Mouse (Mus musculus) layer of hippocampus, adult 8-10 months (tissue): Measurements from ENCODE around the gene Rtp2. TPM values are rescaled to one million over a fixed set of nuclear protein-coding genes. Genes with fewer than 3 reads are reported as not detected.

Source experiments
- DNase-seq, 2 experiments: peaks; one replicate each; pipeline ENCODE4 v3.0.0; 2022; ENCODE audit warnings: low spot score in 2 of 2
- total RNA-seq, 4 experiments: library from RNA; stranded (reverse); gene quantifications; 2 replicates each; pipeline ENCODE4 v1.2.4; 2022

The Rtp2 gene
- under 1 TPM; 0.30 to 0.76 (median 0.47) TPM for total RNA-seq

GRCm38 (mm10) chr16:23932294-23932693 is at the start of gene Rtp2:
Gene Rtp2 (minus strand): TSS chr16:23932394.
- DNase-seq = no peak

GRCm38 (mm10) chr16:23980991-23981720 is 49.0 kb upstream of the Rtp2 start:
- DNase-seq = no peak

DNA sequence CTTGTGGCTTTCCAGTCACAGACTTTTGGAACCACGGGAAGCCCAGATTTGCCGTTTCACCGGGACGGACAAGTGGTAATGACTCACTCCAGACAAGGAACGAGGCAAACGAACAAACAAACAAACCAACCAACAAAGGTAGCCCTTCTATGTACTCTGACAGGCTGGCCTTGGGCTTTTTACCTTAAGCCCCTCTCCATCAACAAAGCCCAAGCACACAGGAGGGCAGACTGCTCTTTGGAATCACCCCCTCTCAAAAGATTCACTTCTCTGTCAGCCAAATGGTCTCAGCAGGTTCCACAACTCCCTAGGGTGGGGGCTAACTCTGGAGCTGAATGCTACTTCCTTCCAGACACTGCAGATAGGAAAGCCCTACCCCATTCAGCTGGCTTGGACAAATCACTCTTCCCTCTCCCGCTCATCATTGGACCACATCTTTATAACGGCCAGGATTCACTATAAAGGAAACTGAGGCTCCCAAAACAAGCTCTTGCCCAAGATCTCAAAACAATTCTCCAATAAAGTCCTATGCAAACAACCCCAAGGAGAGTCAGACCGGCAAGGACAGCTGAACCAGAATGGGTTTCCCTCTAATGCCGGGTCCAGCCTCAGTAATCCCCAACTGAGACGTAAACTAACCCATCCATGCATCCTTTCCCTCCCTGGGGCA is 48.1 kb upstream of the Rtp2 start:
- no peak for DNase-seq

DNA sequence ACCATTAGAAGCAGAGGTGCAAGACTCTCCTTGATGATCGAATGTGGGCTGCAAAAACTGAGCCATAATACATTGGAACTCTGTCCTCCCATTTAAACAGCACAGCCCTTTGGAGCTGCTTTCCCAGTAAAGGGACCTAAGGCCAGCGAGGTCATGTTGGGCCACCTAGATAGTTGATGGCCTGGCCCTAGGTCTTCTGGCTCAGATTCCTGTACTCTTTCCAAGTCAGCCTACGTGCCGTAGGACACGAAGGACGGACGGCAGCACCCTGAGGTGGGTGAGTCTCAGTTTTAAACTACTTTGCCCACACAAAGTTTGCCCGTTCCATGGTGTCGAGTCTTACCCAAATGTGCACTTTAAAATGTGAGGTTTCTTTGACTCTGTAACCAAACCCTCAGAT is 47.3 kb upstream of the Rtp2 start:
- DNase-seq = no peak

DNA sequence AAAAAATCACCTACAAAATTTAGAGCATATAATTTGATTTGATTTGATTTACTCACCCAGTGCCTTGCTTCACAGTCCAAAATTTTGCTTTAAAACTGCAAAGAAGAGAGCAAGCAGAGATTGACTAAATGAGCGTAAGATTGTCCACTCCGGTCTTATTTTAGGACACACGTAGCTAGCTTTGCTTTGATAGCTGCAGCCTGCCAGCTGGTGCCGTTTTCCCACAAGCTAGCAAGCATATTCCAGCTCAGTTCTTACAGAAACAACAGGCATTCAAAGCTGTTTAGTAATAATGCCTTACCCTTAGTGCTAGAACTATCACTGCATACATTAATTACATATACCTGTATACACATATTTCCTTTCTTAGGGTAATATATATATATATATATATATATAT is 46.3 kb upstream of the Rtp2 start:
- DNase-seq = no peak

DNA sequence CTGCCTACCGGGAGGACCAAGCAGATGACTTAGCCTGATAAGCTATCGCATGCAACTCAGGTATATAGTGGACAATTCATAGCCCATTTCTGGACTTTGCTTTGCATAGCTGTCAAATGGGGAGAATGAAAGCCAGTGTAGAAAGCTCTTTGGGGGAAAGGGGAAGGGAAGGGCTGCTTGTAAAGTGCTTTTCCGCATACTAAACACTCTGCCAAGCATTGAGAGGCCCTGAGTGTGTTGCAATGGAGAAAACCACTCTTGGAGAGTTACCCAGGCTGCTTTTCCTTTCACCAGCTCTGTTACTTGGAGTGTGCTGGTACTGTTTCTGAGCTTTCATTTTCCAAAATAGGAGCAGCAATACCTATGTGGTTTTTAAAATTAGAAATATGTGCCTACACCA is 45.5 kb upstream of the Rtp2 start:
- no peak for DNase-seq

- no peak for DNase-seq
Observed at GRCm38 (mm10) chr16:23976196-23976595, 44.0 kb upstream of the Rtp2 start.

- DNase-seq = no peak
Observed at GRCm38 (mm10) chr16:23973635-23974367, 41.6 kb upstream of the Rtp2 start.

GRCm38 (mm10) chr16:23972901-23973300 is 40.7 kb upstream of the Rtp2 start:
- no peak for DNase-seq

DNA sequence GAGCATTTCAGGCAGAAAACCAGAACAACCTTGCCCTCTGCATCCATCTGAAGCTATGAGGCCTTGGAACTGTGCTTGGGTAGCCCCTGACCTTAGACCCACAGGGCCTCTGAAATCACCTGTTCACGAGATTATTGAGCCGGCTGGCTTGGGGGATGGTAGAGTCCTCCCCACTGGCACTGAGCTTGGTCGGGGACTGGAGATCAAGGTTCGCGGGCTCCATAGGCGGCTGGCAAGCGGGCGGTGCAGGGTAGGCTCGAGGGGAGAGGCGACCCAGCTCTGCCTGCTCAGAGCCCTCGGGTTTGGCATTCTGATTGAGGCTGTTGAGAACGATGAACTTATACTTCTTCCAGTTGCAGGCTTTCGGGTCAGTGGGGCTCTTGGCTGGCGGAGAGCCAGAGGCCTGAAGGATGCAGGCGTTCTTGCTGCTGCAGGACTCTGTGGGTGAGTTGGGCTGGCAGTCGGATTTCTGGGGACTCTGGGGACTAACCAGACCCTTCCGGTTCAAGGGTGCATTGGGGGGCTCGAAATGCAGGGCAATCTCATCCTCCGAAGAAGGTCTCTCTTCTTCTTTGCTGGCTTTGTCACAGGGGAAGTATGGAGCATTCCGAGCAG is 40.0 kb upstream of the Rtp2 start:
- DNase-seq = no peak

GRCm38 (mm10) chr16:23969919-23970318 is 37.7 kb upstream of the Rtp2 start:
- no peak for DNase-seq

- no peak for DNase-seq
Observed at GRCm38 (mm10) chr16:23968888-23969287, 36.7 kb upstream of the Rtp2 start.

DNA sequence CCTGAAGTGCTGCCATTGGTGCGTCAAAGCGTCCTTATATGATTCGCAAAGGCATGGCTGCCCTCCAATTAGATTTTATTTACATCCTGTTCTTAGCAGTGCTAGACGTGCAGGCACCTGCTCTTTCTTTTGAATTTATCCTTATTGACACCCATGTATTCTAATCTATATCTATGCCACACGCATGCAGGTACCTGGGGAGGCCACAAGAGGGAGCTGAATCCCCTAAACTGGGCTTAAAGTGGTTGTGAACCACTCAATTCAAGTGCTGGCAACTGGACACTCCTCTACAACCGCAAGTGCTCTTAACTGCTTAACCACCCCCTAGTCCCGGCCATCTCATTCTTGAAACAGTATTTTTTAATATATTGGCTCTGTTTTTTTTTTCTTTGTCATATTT is 35.1 kb upstream of the Rtp2 start:
- no peak for DNase-seq

GRCm38 (mm10) chr16:23966066-23966465 is 33.9 kb upstream of the Rtp2 start:
- DNase-seq = no peak

- no peak for DNase-seq
Observed at GRCm38 (mm10) chr16:23964706-23965367, 32.6 kb upstream of the Rtp2 start.

DNA sequence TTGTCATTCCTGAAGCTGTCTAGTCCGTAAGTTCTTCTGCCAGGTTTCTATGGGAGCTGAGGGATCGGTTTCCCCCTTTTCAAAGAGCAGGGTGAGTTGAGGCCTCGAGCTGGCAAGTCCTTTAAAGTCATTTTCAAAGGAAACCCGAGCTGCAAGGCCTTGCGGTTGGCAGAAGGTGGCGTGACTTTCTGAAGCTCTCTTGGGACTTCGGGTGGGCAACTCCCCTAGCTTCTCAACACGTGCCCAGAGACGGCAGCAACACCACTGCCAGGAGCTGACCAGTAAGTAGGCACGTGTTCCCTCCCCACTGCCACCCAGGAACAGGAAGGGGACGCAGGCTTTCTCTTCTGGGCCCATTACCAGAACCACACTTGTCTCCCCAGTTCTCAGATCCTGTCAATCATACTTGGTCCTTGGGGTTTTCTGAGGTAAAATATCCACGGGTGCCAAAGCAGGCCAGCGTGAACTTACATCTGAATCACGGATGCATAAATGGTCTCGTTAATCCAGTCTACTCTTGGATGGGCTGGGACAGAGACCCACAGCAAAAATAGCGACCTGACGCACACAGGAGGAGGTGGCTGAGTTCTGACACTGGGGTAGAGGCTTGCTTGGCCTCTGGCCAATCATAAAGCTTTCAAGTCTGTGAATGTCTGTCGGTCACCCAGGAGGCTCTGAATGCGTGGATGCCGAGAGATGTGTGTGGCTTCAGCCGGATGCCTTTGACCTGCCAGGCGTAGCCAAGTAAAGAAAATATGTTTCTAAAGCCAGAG is 31.9 kb upstream of the Rtp2 start:
- no peak for DNase-seq

DNA sequence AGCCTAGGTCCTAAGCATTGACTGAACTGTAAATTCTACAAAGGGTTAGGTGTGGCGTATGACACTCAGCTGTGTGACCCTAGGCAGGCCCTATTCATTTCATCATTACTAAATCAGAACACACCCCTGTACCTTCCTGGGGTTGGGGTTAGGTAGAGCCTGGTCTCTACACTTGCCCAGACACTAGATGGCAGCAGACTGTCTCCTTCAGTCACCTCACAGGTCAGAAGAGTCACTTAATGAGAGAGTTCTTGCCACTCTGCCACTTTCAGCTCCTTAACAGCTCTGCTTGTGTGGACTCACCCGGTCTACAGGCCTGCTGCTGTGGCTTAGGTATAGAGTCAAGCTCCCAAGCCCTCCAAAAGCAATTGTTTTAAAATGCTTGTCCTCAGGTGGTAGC is 30.2 kb upstream of the Rtp2 start:
- DNase-seq = no peak

DNA sequence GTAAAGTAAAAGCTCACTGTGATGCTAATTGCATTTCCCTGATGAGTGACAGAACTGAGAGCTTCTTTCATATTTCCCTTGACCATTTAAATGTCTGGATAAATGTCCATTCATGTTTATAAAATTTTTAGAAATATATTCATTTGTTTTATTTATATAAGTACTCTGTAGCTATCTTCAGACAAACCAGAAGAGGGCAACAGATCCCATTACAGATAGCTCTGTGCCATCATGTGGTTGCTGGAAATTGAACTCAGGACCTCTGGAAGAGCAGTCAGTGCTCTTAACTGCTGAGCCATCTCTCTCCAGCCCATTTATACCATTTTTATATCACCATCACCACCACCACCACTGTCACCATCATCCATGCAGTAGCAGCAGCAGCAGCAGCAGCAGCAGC is 26.7 kb upstream of the Rtp2 start:
- DNase-seq = no peak

DNA sequence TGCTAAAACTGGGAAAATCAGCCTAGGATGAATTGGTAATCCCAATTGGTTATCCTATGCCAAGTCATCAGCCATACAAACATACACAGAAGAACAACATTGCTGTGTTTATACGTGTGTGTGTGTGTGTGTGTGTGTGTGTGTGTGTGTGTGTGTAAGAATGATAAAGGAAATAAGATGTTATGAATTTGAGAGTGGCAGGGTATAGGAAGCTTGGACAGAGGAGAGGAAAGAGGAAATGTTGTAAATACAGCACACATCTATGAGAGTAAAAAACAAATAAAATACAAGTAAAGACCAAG is 21.7 kb upstream of the Rtp2 start:
- no peak for DNase-seq

DNA sequence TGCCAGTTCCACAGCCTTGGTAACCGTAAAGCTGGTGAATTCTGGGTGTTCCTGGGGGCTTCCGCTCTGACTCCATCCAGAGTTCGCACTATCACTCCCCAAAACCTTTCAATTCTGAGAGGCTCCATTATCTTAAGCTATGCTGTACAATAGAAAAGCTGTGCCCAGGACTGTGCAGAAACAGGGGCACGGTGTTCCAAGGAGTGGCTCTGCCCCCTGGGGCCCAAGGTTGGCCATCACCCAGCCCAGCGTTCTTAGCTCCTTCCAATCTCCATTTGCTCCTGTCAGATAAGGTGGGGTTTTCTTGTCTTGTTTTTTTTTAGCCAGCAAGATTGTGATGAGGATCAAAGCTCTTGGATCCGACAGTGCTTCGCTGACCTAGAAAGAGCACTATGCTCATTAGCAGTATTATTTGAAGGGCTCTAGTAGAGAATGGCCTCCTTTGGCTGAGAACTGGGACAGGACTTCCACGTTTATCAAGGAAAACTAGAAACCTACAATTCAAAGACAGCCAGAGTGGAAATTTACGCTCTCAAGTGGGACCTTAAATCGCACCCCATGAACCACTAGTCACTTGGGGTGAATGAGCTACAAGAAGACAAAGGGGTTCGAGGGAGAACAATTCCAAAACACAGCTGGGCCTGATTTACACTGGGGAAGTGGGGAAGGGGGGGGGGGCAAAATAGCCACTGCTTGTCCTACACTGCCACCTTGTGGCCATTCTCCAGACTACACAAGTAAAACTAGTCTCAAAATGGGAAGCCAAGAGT is 21.2 kb upstream of the Rtp2 start:
- DNase-seq = peak in 1 of 2 experiments; percentile 61
